Mouse (Mus musculus) intestine, postnatal 0 days (tissue): ENCODE measurements at regions not wholly inside any gene's neighbourhood (a gene's known extent, or its start where the extent isn't known, plus 50 kb on each side); places are given as distances from the start of the nearest gene placed in this dataset.

Experiments
- ATAC-seq: fragments of 200-750 bp; cut with Nextera tagmentation; 2 replicates; pipeline ENCODE4 v1.8.0; 2017; ENCODE audit warnings: mild to moderate bottlenecking, moderate TSS enrichment, moderate library complexity
- H3K27ac ChIP-seq: fragments of 300-500 bp; sonication (generic); 2 replicates; pipeline ENCODE4 v1.5.1; 2014; ENCODE audit warnings: mild to moderate bottlenecking, low read depth, low read length, moderate library complexity
- H3K27me3 ChIP-seq: fragments of 300-500 bp; sonication (generic); replicated peaks from 2 replicates; pipeline ENCODE4 v1.6.1; 2014; ENCODE audit warnings: low read length, mixed read lengths; ENCODE audit not compliant: control insufficient read depth, insufficient read depth
- H3K36me3 ChIP-seq: fragments of 300-500 bp; sonication (generic); 2 replicates; pipeline ENCODE4 v1.6.1; 2014; ENCODE audit warnings: mild to moderate bottlenecking, moderate library complexity; ENCODE audit not compliant: control insufficient read depth, insufficient read depth
- H3K4me1 ChIP-seq: fragments of 300-500 bp; sonication (generic); replicated peaks from 2 replicates; pipeline ENCODE4 v1.6.1; 2014; ENCODE audit warnings: antibody characterized with exemption, low read length, mixed read lengths; ENCODE audit not compliant: control insufficient read depth, insufficient read depth
- H3K4me2 ChIP-seq: fragments of 300-500 bp; sonication (generic); replicated peaks from 2 replicates; pipeline ENCODE4 v1.6.1; 2014; ENCODE audit warnings: low read depth, mild to moderate bottlenecking, moderate library complexity
- H3K4me3 ChIP-seq: fragments of 300-500 bp; sonication (generic); 2 replicates; pipeline ENCODE4 v1.5.1; 2014; ENCODE audit warnings: low read depth, low read length
- H3K9ac ChIP-seq: fragments of 300-500 bp; sonication (generic); 2 replicates; pipeline ENCODE4 v1.6.1; 2014; ENCODE audit warnings: mild to moderate bottlenecking, low read depth, low read length
- H3K9me3 ChIP-seq: fragments of 300-500 bp; sonication (generic); 2 replicates; pipeline ENCODE4 v1.6.1; 2016; ENCODE audit warnings: mixed run types; ENCODE audit not compliant: control insufficient read depth
- CTCF ChIP-seq: sonication (generic); IDR thresholded peaks from 2 replicates; pipeline ENCODE4 v1.5.1; 2016; ENCODE audit warnings: low read depth, mild to moderate bottlenecking, control low read depth, antibody characterized with exemption, moderate library complexity
- WGBS: fragments of 180-500 bp; shearing (Covaris S2); extraction: QIAGEN DNeasy Blood & Tissue Kit; methylation state at CpG from one replicate; pipeline ENCODE4 v1.1.7; 2014; 5-methylcytosine and 5-hydroxymethylcytosine counted together

- no peak overlapping the region for H3K27ac ChIP-seq
- whole genome bisulfite sequencing, result 24% methylated on average over 11 of the region's 11 CpGs
- H3K4me3 ChIP-seq, result no peak overlapping the region
- H3K9me3 ChIP-seq, result no peaks in the 10 kb centered on the region
- peak; percentile 80 for ATAC-seq
- no peak overlapping the region for H3K9ac ChIP-seq
- no peak for TF ChIP-seq CTCF
- H3K27me3 ChIP-seq, result no peaks in the 10 kb centered on the region
- H3K4me2 ChIP-seq, result no peak overlapping the region
- H3K36me3 ChIP-seq, result no peaks in the 10 kb centered on the region
- no peaks in the 10 kb centered on the region; the same call in 1 of the 2 replicates for H3K4me1 ChIP-seq
Observed at GRCm38 (mm10) chr12:25208670-25209332, 111.9 kb upstream of the Id2 start.

- ATAC-seq, result no peak
- Histone ChIP-seq H3K9ac (no peak overlapping the region), H3K27ac (no peak overlapping the region), H3K4me1 (no peaks in the 10 kb centered on the region), H3K4me2 (no peak overlapping the region), H3K27me3 (no peaks in the 10 kb centered on the region), H3K4me3 (no peak overlapping the region), H3K36me3 (no peaks in the 10 kb centered on the region), H3K9me3 (no peaks in the 10 kb centered on the region)
- TF ChIP-seq CTCF, result no peak
- WGBS, result 86% methylated on average over 10 of the region's 10 CpGs
Observed at GRCm38 (mm10) chr12:25203371-25204067, 106.6 kb upstream of the Id2 start.

- Histone ChIP-seq H3K4me2 (no peak overlapping the region), H3K9ac (no peak overlapping the region), H3K27me3 (no peaks in the 10 kb centered on the region), H3K4me1 (no peaks in the 10 kb centered on the region), H3K36me3 (no peaks in the 10 kb centered on the region), H3K27ac (no peak overlapping the region), H3K9me3 (no peaks in the 10 kb centered on the region), H3K4me3 (no peak overlapping the region)
- TF ChIP-seq CTCF, result no peak
- ATAC-seq, result no peak
- 62% methylated on average over 4 of the region's 4 CpGs for WGBS
Observed at GRCm38 (mm10) chr12:25200161-25200560, 103.2 kb upstream of the Id2 start.

- ATAC-seq, result no peak
- no peaks in the 10 kb centered on the region for H3K36me3 ChIP-seq
- no peaks in the 10 kb centered on the region for H3K9me3 ChIP-seq
- no peaks in the 10 kb centered on the region for H3K27me3 ChIP-seq
- WGBS, result 32% methylated on average over 3 of the region's 4 CpGs
- no peak overlapping the region for H3K27ac ChIP-seq
- H3K4me1 ChIP-seq, result no peaks in the 10 kb centered on the region
- no peak overlapping the region for H3K4me3 ChIP-seq
- H3K4me2 ChIP-seq, result no peak overlapping the region
- no peak overlapping the region for H3K9ac ChIP-seq
- no peak for TF ChIP-seq CTCF
Observed at GRCm38 (mm10) chr12:25197757-25198156, 100.8 kb upstream of the Id2 start.

- Histone ChIP-seq H3K9me3 (no peaks in the 10 kb centered on the region), H3K27ac (no peak overlapping the region), H3K9ac (no peak overlapping the region), H3K4me2 (no peak overlapping the region), H3K27me3 (no peaks in the 10 kb centered on the region), H3K4me1 (no peaks in the 10 kb centered on the region), H3K4me3 (no peak overlapping the region), H3K36me3 (no peaks in the 10 kb centered on the region)
- ATAC-seq, result no peak
- no peak for TF ChIP-seq CTCF
- WGBS, result 81% methylated on average over 4 of the region's 4 CpGs
Observed at GRCm38 (mm10) chr12:25196022-25196421, 99.1 kb upstream of the Id2 start.

- ATAC-seq, result no peak
- Histone ChIP-seq H3K36me3 (no peaks in the 10 kb centered on the region), H3K4me3 (no peak overlapping the region), H3K27me3 (no peaks in the 10 kb centered on the region), H3K4me2 (no peak overlapping the region), H3K27ac (no peak overlapping the region), H3K9ac (no peak overlapping the region), H3K4me1 (peaks cover 9% of the 10 kb centered on the region), H3K9me3 (no peaks in the 10 kb centered on the region)
- WGBS, result 87% methylated on average over 6 of the region's 6 CpGs
- TF ChIP-seq CTCF, result no peak
Observed at GRCm38 (mm10) chr12:25192216-25192615, 95.3 kb upstream of the Id2 start.
